Mouse (Mus musculus): ENCODE measurements around the gene Foxl1.

Gene Foxl1

DNA sequence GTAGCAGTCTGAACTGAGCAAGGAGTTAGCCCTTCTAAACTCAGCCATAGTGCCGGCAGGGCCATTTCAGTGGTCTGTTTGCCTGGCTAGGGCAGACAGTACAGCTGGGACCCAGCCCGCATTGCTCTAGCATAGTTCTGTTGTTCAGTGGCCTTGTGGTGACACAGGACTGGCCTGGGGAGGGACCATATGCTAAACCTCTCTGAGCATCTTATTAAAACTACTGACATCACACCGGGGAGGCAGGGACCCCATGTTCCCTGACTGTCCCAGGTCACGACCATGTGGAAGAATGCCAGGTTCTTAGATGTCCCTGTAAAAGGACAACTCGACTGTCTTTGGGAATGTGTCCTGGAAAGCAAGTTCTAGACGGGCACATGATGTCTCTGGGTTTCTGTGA is 35.6 kb upstream of the Foxl1 start:
- in situ Hi-C loops (cut with MboI, MseI) = loop anchor here (5.0 to 25.0 kb wide), 3 partner anchors 125 to 405 kb away; no protein-coding TSS in a partner anchor

DNA sequence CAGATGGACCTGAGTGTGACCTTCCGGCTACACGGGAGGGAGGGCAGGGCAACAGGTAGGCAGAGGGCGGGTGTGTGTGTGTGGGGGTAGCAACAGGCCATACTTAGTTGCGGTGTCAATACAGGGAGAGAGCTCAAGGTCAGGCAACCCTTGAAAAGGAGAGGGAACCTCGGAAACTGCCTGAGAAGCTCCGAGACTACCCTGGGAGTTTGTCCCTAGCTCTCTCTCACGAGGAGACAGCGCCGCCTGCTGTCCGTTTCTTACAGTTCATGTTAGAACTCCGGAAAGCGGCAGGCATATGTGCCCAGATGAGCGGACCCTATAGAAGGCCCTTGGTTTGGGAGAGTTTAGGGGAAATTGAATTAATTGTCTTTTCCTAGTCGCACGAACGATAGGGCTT is 35.1 kb upstream of the Foxl1 start:
- in situ Hi-C loops (cut with MboI, MseI) = loop anchor here (5.0 to 25.0 kb wide), 3 partner anchors 125 to 405 kb away; no protein-coding TSS in a partner anchor

DNA sequence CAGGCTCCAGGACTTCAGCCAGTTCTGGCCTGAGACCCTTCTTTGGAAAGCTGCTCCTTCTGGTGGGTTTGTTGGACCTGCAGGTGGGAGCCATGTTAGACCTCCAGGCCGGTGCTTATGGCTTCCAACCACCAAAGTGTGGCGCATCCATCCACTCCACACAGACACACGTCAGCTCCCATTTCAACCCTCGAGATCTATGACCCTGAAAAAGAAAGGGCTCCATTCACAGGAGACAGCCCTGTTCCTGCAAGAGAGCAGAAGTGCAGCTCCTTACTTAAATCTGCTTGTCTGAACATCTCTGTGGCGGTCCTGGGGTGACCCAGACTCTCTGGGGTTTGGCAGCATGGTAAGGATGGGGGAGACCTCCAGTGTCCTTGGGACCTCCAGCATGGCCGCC is 34.2 kb upstream of the Foxl1 start:
- in situ Hi-C loops (cut with MboI, MseI) = loop anchor here (5.0 to 25.0 kb wide), 3 partner anchors 126 to 406 kb away; no protein-coding TSS in a partner anchor

DNA sequence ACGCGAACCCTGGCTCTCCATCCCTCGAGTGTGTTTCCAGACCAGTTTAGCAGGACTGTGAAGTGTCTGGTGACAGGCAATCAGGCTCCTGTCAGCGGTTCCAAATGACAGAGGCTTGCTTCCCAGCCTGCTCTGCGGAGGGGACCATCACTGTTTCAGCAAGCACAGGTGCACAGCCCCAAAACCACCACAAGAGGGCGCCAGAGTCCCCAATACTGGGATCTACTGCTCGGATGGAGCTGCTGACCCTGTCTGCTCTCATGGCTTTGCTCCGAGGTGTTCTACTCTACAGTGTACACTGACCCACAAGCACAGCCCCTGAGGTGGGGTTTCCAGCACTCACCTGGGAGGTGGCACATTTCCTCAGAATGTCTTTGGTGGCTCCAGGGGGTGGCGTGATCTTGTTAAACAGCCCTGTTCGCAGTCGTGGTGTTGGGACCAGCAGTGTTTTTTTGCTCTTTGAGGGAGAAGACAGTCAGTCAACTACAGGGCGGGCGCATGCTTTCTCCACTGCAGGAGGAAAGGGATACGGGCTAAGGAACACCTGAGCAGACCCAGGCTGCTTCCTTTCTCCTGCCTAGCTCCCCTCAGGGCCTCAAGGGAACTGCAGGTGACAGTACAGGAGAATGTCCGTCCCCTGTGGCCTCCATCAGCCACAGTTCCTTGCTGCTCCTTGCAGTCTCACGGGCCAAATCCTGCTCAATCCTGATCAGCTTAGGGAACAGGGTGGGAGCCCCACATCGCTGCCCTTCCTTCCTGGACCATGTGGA is 23.5 kb upstream of the Foxl1 start:
- in situ Hi-C loops (cut with MboI, MseI) = no loop called here

DNA sequence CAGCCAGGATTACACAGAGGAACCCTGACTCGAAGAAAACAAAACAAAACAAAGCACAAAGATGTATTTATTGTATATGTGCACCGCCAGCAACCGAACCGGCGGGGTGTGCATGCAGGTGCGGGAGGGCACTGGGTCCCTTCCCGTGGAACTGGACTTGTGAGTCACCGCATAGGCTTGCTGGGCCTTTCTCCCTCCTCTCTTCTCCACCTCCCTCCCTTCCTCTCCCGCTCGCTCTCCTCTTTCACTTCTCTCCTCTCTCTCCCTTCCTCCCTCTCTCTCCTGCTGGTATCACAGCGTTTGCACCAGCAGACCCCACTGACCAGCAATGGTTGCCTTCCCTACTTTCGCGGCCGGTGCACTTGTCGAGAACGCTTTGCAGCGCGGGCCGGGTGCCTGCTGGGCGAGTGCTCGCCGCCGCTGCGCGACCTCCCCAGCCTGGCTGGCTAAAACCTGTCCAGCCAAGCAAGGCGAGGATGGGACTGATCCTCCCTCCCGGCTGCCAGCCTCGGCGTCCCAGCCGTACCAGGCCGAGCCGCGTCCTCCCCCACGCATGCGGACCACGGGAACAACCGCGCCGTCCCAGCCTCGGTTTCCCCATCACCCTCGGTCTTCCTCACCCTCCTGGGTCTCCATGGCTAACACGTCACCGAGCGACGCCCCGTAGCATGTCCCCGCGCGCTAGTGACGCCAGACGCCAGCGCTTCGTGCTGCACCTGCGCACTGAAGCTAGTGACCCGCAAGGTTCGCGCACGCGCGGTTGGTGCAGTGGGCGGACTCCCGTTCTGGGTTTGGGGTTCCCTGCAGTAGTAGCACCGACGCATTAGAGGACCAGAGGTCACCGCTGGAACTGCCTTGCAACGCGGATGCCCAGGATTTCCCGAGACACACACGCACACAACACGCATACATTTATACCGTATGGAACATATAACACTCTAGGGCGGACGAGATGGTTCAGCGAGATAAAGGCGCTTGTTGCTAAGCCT is 19.8 kb upstream of the Foxl1 start, which contains the start of gene Mthfsd:
Gene Mthfsd, minus strand, starts transcription at position 725 of the 989 bp plus-strand sequence.
- in situ Hi-C loops (cut with MboI, MseI) = no loop called here

DNA sequence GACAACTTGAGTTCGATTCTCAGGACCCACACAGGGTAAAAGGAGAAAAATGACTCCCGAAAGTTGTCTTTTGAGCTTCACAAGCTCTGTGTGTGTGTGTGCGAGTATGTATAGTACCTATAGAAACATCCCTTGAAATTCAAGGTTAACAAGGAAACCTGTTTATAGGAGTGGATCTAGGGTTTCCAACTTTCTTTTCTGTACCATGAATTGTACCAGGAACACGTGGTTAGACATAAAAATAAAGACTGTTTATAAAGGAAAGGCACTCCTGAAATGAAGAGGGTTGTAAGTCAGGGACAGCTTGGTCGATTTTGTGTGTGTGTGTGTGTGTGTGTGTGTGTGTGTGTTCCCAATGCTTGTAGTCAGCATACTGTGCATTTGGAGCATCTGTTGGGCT is 19.1 kb upstream of the Foxl1 start:
- in situ Hi-C loops (cut with MboI, MseI) = no loop called here

DNA sequence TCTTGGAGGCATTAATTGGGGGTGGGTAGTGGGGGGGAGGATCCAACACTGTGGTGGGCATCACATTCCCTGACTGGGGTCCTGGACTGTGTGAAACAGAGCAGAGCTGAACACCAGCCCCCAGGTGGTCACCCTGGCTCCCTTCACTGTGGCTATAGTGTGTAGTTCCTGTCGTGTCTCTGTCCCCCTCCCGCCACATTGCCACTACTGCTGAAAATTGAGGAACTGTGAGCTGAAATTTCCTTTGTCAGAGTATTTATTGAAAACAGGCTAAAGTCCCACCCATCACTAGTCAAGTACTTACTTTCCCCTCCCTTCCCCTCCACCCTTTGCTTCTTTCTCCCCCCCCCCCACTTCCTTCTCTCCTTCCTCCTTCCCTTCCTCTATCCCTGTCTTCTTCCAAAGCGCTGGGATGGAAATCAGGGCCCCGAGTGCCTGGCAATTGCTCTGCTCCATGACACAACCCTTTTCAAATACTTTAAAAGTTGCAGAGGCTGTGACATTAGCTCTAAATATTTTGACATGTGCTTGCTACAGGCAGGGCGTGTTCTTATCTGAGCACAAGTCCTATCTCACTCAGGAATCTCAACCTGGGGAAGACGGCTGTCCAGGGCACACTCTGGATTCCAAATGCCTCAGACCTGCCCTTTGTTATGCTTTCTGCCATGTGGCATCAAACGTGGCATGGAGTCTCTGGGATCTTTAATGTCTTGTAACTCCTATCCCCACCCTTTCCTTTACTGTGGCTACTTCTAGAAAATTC is 16.4 kb upstream of the Foxl1 start:
- in situ Hi-C loops (cut with MboI, MseI) = loop anchor here (5.0 kb wide), 2 partner anchors 101 to 401 kb away; no protein-coding TSS in a partner anchor

DNA sequence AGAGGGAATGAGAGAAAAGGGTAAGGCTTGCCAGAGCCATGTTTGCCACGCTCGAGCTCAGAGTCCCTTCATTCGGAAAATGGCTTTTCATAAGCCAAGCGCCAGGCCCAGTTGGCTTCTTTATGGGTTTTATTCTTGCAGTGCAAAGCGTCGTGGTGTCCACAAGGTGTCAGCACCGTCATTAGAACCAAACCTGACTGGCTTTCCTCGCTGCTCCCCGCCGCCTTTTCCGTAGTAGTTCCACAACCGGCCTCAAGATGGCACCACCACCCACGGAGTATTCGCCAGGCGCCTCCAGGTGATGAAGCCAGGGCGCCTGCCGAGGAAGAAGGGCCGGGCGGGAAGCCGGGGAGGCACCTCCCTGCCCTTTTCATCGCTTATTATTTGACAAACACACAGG is 14.5 kb upstream of the Foxl1 start:
- in situ Hi-C loops (cut with MboI, MseI) = loop anchor here (5.0 kb wide), 2 partner anchors 99 to 399 kb away; no protein-coding TSS in a partner anchor

DNA sequence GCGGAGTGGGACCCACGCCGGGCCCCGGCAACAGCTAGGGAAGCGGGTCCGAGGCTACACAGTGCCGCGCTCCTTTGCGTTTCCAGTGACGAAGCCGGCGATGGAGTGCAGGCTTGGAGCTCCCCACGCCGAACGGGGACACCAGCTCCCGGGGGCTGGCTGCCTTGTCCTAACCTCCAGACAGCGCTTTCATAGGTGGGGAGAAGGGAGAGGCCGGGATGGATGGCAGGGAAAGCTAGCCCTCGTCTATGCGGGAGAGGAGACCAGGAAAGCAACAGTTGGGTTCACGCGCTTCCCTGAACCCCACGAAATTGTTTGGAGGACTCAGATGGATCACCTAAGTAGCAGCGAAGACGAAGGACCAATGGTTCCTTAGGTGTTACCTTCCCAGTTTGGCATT is 12.6 kb upstream of the Foxl1 start:
- in situ Hi-C loops (cut with MboI, MseI) = no loop called here

DNA sequence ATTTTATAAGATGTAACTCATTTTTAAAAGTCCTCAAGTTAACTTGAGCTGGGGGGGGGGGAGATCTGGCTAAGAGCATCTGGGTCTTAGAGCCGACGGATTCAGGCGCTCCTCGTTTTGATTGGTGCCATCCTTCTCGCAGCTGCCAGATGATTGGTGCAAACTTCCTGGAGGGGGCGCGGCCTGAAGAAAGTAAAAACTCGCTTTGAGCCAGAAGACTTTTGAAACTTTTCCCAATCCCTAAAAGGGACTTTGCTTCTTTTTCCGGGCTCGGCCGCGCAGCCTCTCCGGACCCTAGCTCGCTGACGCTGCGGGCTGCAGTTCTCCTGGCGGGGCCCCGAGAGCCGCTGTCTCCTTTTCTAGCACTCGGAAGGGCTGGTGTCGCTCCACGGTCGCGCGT is 11.8 kb upstream of the Foxl1 start, which contains the start of gene Foxc2:
Gene Foxc2, plus strand, starts transcription at position 224 of the 400 bp plus-strand sequence.
- in situ Hi-C loops (cut with MboI, MseI) = no loop called here

DNA sequence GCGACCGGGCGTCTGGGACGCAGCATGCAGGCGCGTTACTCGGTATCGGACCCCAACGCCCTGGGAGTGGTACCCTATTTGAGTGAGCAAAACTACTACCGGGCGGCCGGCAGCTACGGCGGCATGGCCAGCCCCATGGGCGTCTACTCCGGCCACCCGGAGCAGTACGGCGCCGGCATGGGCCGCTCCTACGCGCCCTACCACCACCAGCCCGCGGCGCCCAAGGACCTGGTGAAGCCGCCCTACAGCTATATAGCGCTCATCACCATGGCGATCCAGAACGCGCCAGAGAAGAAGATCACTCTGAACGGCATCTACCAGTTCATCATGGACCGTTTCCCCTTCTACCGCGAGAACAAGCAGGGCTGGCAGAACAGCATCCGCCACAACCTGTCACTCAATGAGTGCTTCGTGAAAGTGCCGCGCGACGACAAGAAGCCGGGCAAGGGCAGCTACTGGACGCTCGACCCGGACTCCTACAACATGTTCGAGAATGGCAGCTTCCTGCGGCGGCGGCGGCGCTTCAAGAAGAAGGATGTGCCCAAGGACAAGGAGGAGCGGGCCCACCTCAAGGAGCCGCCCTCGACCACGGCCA is 11.1 kb upstream of the Foxl1 start:
- in situ Hi-C loops (cut with MboI, MseI) = no loop called here

DNA sequence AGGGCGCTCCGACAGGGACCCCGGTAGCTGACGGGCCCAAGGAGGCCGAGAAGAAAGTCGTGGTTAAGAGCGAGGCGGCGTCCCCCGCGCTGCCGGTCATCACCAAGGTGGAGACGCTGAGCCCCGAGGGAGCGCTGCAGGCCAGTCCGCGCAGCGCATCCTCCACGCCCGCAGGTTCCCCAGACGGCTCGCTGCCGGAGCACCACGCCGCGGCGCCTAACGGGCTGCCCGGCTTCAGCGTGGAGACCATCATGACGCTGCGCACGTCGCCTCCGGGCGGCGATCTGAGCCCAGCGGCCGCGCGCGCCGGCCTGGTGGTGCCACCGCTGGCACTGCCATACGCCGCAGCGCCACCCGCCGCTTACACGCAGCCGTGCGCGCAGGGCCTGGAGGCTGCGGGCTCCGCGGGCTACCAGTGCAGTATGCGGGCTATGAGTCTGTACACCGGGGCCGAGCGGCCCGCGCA is 10.5 kb upstream of the Foxl1 start:
- in situ Hi-C loops (cut with MboI, MseI) = no loop called here

DNA sequence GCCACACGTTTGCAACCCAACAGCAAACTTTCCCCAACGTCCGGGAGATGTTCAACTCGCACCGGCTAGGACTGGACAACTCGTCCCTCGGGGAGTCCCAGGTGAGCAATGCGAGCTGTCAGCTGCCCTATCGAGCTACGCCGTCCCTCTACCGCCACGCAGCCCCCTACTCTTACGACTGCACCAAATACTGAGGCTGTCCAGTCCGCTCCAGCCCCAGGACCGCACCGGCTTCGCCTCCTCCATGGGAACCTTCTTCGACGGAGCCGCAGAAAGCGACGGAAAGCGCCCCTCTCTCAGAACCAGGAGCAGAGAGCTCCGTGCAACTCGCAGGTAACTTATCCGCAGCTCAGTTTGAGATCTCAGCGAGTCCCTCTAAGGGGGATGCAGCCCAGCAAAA is 9.8 kb upstream of the Foxl1 start:
- in situ Hi-C loops (cut with MboI, MseI) = no loop called here

DNA sequence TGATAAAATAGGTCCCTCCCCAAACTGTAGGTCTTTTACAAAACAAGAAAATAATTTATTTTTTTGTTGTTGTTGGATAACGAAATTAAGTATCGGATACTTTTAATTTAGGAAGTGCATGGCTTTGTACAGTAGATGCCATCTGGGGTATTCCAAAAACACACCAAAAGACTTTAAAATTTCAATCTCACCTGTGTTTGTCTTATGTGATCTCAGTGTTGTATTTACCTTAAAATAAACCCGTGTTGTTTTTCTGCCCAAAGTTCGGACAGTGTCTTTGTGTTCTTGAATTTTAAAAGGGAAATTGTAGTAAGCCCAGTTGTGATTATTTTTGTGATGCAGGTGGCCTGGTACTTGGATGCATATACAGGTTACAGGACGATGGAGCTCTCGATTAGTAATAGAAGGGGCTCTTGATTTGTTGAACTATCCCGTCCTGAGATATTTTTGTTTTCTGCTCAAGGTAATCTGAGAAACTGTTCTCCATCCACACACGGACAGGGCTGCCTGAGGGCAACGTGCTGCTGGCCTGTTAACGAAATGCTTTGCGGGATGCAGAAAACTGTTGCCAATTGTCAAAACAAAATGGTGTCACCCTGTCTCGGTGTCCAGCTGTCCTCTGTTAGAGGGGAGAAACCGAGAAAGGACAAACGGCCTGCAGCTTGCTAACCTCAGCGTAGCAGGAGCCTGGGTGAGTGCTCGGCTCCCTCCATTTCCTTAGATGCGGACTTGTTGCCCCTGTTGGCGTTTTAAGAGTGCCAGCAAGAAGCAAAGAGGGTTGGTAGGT is 8.9 kb upstream of the Foxl1 start:
- in situ Hi-C loops (cut with MboI, MseI) = no loop called here

DNA sequence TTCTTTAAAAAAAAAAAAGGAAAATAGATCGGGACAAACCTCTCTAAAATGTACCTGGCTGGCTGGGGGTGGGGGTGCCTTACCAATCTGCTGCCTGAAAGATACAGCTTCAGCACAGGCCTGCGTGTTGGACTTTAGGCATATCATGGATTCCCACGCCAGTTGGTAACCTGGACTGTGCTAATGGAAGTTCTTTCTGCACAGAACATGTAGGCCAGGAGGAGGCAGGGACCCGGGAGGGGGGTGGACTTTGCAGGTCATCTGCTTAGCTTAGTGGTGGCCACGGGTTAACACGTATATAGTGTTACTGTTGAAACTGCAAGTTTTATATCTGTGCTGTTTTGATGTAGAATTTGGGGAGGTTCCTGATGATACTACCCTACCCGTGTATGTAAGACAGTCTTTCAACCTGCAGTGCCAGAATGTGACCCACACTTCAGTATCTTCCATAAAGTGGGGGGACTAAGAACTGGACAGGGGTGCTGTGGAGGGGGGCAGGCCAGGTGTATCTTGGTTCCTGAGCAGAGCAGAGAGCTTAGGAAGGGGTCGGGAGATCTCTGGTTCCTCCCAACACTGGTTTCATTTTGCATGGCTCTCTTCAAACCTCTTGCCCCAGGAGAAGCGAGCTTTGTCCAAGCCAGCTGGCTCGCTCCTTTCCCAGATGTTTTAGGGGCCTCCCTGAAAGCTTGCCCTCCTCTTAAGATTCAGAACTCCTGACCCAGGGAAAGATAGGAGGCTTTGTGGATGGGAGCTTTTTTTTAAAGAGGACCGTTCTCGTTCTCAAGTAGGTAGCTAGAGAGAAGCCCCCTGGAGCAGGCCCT is 7.9 kb upstream of the Foxl1 start:
- in situ Hi-C loops (cut with MboI, MseI) = loop anchor here (10.0 kb wide), 1 partner anchor 1405 kb away; no protein-coding TSS in a partner anchor

DNA sequence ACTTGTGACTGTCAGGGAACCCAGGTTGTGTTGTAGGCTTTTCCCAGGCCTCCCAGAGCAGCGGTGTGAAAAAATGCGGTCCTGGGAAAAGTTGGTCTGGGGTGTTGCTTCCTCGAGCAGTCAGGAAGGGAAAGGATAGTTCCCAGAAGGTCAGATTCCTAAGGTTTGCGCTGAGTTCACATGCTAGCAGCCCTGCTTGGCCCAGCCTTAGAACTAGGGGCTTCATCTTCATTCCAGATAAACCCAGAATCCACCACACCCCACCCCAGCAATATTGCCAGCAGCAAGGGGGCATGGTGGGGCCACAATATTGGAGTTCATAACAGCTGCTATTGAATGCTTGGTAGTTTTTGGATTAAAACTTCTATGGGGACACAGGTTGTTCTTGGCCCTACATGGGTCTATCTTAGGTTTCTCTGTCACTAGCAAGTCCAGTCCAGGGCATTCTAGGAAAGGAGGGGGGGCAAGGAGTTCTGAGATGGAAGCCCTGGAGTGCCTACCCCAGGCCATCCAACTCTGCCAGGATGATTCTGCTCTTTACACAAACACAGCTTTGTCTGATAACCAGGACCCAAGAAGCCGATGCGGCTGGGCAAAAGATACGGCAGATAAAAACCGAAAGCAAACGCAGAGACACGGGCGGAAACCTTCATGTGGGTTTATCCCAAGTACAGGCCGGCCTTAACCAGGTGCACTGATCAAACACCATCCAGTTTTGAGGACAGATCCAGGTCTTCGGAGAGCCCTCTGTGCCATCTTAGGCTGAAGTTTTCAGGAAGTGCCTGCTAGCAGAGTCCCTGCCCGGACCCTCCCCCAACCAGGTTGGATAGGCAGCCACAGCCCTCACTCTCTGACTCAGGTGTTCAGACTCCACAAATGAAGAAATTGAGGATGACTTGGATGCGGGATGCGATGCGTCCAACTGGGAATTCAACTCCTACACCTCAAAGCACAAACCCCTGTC is 7.0 kb upstream of the Foxl1 start:
- in situ Hi-C loops (cut with MboI, MseI) = loop anchor here (10.0 kb wide), 1 partner anchor 1404 kb away; no protein-coding TSS in a partner anchor

DNA sequence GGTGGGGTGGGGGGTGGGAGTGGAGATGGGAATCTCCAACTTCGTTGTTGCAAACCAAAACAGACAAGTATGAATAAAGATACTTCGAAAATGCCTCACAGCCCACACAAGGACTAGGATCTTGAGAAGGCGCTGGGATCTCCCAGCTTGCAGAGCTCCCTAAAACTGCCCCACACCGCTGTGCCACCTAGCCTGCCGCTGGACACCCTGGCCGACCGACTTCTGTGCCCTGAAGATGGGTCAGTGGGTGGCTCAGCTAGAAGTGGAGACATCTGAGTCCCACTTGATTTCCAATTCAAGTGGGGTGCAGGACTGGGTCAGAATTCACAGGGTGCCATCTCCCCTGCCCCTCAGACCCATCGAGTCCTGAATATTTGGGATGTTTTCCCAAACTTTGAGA is 6.0 kb upstream of the Foxl1 start:
- in situ Hi-C loops (cut with MboI, MseI) = loop anchor here (10.0 kb wide), 1 partner anchor 1403 kb away; no protein-coding TSS in a partner anchor

DNA sequence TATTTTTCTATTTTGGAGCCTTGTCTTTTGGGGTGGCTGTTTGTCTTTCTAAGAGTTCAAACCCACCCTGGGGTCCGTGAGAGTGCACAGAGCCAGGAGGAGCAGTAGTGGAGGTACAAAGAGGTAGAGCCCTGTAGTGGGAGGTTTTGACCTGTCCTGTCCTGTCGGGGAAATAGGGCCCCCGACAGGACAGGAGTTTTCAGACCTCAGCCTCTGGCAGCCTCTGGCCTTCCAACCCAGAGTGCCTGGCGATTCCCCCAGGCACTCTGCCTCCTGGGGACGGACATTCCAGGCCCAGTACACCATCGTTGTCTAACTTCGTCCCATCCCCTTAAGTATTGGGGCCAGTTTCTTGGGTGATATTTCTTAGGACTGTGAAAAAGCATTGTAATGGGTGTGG is 5.4 kb upstream of the Foxl1 start:
- in situ Hi-C loops (cut with MboI, MseI) = loop anchor here (10.0 kb wide), 1 partner anchor 1402 kb away; no protein-coding TSS in a partner anchor
